Mouse (Mus musculus): Measurements from ENCODE around the gene Bche. TPM values are rescaled to one million over a fixed set of nuclear protein-coding genes. Genes with fewer than 3 reads are reported as not detected.
A peak's percentile ranks its signal among the peaks of the same experiment; 100 is the strongest.

Bche gene
- 3.3 and 4.3 TPM in 2 replicates for polyA plus RNA-seq (2016; fragmentation: Nextera tagmentation; extraction: Ambion mirVana)

DNA sequence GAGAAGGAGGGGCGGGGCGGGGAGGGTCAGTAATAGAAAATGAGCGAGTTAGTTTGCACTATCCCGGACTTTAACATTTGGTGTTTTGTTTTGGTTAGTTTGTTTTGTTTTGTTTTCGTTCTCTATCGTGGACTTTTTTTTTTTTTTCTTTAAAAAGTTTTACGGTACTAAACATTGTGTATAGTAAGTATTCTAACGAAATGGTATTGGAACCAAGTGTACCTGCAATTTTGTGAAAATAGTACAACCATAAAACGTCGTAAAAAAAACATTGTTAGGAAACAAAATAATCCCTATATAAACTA is at the start of gene Bche:
Bche (minus strand) TSS at position 6 of the 305 bp plus-strand sequence.
- H3K4me3 ChIP-seq = peak within 1 kb of the TSS; percentile 36
- H3K4me2 ChIP-seq (replicated peaks) = peak within 1 kb of the TSS; percentile 62
- no peaks in the 10 kb centered on the region for H3K36me3 ChIP-seq
- H3K27ac ChIP-seq = no peak within 1 kb of the TSS
- no peaks in the 10 kb centered on the region for H3K9me3 ChIP-seq (replicated peaks)
- no peaks in the 10 kb centered on the region for H3K27me3 ChIP-seq
- no peaks in the 10 kb centered on the region for H3K4me1 ChIP-seq
- 18% methylated on average over 10 of the region's 10 CpGs for WGBS
- no peak for ATAC-seq (ENCODE audit: low FRiP score)
- H3K9ac ChIP-seq = peak within 1 kb of the TSS; percentile 49

DNA sequence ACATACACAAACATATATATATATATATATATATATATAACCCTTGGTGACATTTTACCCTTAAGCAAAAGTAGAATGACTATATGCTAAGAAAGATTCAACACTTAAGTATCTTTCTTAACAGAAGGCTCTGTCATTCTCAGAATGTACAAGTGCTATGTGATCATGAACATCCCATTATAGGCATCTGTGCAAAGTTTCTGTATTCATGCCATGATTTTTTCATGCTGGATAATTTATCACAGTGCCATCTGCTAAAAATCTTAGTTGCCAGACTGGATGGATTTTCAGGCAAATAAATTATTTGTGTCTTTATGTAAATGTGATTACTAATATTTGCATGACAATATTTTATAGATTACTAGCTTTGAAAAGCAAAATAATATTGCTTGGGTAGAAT is 33.8 kb upstream of the Bche start:
- no peaks in the 10 kb centered on the region for H3K9me3 ChIP-seq (replicated peaks)
- no peak overlapping the region for H3K4me3 ChIP-seq
- ATAC-seq (ENCODE audit: low FRiP score) = no peak
- H3K9ac ChIP-seq = no peak overlapping the region
- H3K27me3 ChIP-seq = no peaks in the 10 kb centered on the region
- no peaks in the 10 kb centered on the region for H3K4me1 ChIP-seq
- no peak overlapping the region for H3K27ac ChIP-seq
- no peak overlapping the region for H3K4me2 ChIP-seq (replicated peaks)
- no peaks in the 10 kb centered on the region for H3K36me3 ChIP-seq

DNA sequence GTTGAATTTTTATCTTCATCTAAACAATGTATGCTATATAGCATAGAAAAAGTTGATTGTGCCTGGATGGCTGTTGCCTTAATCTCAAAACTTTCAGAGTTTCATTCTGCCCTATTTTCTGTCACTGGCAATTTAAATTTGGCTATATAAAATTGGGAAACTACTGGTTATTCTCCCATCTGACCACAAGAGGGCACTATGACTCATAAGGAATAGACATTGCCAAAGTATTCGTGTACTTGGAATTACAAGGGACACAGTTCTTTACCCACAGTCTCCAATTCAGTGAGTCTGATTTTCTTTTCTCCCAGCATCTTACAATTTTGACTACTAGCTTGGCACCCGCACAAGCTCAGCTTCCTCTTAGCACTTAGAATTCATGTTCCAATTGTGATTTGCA is 23.5 kb upstream of the Bche start:
- Histone ChIP-seq H3K36me3 (no peaks in the 10 kb centered on the region), H3K9me3 (replicated peaks) (no peaks in the 10 kb centered on the region), H3K4me1 (no peaks in the 10 kb centered on the region), H3K4me2 (replicated peaks) (no peak overlapping the region), H3K4me3 (no peak overlapping the region), H3K9ac (no peak overlapping the region), H3K27me3 (no peaks in the 10 kb centered on the region), H3K27ac (no peak overlapping the region)
- no peak for ATAC-seq (ENCODE audit: low FRiP score)
- WGBS = 56% methylated on average over 2 of the region's 2 CpGs

DNA sequence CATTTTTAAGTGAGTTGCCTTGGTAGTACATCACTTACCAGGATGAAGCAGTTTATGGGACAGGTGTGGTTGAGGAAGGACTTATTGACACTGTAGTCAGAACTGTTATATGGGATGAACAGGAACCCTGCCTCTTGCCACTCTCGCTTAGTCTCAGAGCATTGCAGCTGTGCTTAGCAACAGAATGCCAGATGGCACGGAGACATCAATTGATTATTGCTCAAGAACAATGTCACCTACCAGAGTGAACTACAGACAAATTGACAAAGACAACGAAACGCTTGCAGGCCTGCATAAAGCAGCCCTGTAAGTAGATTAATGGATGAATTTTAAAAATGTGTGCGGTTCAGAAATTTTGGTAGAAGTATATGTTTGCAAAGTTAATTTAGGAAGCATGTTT is 21.3 kb upstream of the Bche start:
- H3K36me3 ChIP-seq = no peaks in the 10 kb centered on the region
- no peak overlapping the region for H3K4me2 ChIP-seq (replicated peaks)
- no peak for ATAC-seq (ENCODE audit: low FRiP score)
- no peaks in the 10 kb centered on the region for H3K4me1 ChIP-seq
- no peaks in the 10 kb centered on the region for H3K9me3 ChIP-seq (replicated peaks)
- 63% methylated on average over 5 of the region's 5 CpGs for WGBS
- no peak overlapping the region for H3K9ac ChIP-seq
- no peak overlapping the region for H3K27ac ChIP-seq
- no peaks in the 10 kb centered on the region for H3K27me3 ChIP-seq
- H3K4me3 ChIP-seq = no peak overlapping the region

DNA sequence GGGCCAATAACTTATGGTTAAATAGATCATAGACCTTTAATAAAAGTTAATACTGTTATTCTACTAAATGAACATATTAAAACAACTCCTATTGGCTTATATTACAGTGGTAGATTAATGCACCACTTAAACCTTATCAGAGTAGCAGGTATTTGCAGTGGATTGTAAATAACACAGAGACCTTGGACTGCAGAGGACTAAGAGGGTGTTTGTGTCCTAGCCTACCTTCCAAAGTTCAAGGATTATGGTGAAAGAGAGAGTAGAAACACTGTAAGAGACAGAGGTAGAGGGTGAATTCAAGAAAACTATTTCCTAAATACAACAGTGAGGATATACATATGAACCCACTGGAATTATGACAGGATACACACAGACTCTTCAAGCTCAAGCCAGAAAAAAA is 17.5 kb upstream of the Bche start:
- Histone ChIP-seq H3K4me1 (no peaks in the 10 kb centered on the region), H3K27ac (no peak overlapping the region), H3K27me3 (no peaks in the 10 kb centered on the region), H3K4me2 (replicated peaks) (no peak overlapping the region), H3K4me3 (no peak overlapping the region), H3K36me3 (no peaks in the 10 kb centered on the region), H3K9me3 (replicated peaks) (no peaks in the 10 kb centered on the region), H3K9ac (no peak overlapping the region)
- ATAC-seq (ENCODE audit: low FRiP score) = no peak

DNA sequence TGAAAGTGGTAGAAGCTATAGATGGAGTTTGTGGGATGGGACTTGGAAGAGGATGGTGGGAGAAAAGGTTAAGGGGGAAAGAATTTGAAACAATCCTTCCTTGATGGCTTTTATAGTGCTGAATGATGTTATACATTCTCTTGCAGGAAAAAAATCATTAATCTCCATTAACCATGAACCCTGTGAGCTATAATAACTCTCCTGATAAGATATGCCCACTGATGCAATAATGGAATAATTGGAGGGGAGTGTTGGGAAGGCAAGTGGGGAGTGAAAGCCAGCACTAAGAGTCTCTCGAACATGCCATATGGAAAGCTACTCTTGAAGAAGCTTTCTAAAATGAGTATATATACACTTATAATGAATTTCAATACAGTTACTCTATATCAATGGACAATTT is 16.7 kb upstream of the Bche start:
- Histone ChIP-seq H3K4me1 (no peaks in the 10 kb centered on the region), H3K27ac (no peak overlapping the region), H3K36me3 (no peaks in the 10 kb centered on the region), H3K27me3 (no peaks in the 10 kb centered on the region), H3K9ac (no peak overlapping the region), H3K9me3 (replicated peaks) (no peaks in the 10 kb centered on the region), H3K4me2 (replicated peaks) (no peak overlapping the region), H3K4me3 (no peak overlapping the region)
- WGBS = 92% methylated on average over 1 of the region's 1 CpGs
- no peak for ATAC-seq (ENCODE audit: low FRiP score)

DNA sequence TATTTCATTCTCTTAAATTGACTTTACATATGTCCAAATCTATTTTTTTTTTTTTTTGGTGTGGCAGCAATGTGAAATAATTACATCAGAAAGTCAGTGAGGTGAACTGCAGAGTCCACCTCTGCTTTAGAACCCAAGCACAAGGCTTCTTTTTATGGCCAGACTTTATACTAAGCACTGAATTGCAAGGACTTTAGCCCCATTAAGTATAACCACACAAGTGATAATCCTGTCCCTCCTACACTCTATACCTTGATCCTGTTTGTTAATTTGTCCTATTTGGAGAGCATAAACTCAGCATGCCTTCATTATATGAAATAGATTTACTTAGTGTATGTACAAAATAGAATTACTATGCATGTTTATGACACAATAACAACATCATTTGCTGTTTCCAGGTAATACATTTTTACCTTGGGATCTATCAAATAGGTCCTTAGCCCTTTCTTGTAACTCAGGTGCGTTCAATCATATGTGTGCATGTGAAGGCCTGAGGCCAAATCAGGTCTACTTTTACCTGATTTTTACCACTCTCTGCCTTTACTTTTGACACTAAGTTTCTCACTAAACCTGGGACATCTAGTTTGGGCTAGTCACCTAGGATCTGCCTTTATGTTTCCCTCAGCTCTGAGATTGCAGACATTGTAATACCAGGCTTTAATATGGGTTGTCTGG is 9.5 kb upstream of the Bche start:
- no peak overlapping the region for H3K4me2 ChIP-seq (replicated peaks)
- no peaks in the 10 kb centered on the region for H3K27me3 ChIP-seq
- H3K4me3 ChIP-seq = no peak overlapping the region
- H3K27ac ChIP-seq = no peak overlapping the region
- H3K9ac ChIP-seq = no peak overlapping the region
- no peaks in the 10 kb centered on the region for H3K9me3 ChIP-seq (replicated peaks)
- H3K36me3 ChIP-seq = no peaks in the 10 kb centered on the region
- WGBS = 85% methylated on average over 1 of the region's 1 CpGs
- H3K4me1 ChIP-seq = no peaks in the 10 kb centered on the region
- no peak for ATAC-seq (ENCODE audit: low FRiP score)

DNA sequence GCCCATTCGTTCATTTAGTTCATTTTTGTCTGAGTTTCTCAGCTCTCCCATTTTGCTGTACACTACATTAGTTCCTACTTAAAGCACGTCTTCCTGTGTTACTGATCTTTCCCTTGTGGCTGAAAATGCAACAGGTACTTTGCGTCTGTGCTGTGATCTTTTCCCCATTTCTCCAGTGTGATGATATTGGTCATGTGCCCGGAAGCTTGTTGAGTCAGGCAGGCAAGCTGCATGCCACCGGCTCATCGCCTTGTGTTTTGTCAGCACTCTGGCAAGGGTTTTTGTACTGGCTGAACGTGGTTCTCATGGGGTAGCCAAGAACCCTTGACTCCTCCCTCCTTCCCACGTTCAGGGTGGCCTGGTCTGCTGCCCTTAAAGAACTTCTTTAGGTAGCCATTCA is 1.7 kb upstream of the Bche start:
- Histone ChIP-seq H3K27me3 (no peaks in the 10 kb centered on the region), H3K4me2 (replicated peaks) (no peak overlapping the region), H3K36me3 (no peaks in the 10 kb centered on the region), H3K27ac (no peak overlapping the region), H3K4me3 (no peak overlapping the region), H3K9me3 (replicated peaks) (no peaks in the 10 kb centered on the region), H3K9ac (no peak overlapping the region), H3K4me1 (no peaks in the 10 kb centered on the region)
- ATAC-seq (ENCODE audit: low FRiP score) = no peak
- WGBS = 76% methylated on average over 8 of the region's 8 CpGs

DNA sequence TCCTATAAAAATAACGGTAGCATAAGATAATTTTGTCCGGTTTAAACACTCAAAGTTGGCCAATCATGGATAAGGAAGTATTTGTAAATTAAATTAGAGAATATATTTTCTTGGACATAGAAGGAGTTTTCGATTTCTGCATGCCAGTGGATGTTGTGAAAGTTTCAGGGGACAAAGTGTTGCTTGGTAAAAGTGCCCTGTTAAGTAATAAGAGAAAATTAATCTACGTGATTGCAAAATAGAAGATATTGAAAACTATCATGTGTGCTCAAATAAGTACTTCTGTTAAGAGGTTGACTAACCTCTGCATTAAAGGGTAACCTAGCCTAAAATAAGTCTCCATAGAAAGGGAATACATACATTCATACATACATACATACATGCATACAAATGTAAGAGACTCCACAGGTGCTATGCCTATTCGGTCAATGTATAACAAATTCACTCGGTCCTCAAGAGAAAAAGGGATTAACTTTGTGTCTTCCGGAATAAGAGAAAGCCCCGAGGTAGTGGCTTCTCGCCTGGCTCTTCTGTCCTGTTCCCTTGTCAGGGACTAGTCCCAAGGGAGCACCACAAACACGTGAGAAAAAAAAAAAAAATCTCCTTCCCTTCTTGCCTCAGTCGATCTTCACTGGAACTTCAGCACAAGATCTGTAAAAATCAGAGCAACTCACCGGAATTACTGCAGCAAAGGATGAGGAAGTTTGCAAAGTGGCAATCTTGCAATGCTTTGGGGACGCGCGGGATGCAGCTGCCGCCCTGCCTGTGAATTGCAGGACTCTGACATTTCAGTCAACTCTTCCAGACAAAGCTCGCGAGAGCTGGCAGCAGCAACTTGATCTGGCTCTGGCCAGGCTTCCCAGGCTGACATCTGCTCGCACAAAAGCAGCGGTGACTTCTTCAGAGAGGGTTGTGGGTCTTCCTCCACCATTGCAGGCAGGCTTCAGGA is 480 bp downstream of the Bche start:
- H3K27me3 ChIP-seq = no peaks in the 10 kb centered on the region
- WGBS = 20% methylated on average over 20 of the region's 20 CpGs
- no peak overlapping the region for H3K27ac ChIP-seq
- peak overlapping the region; percentile 36 for H3K4me3 ChIP-seq
- no peaks in the 10 kb centered on the region for H3K36me3 ChIP-seq
- no peaks in the 10 kb centered on the region for H3K4me1 ChIP-seq
- ATAC-seq (ENCODE audit: low FRiP score) = peak; percentile 95
- no peaks in the 10 kb centered on the region for H3K9me3 ChIP-seq (replicated peaks)
- H3K4me2 ChIP-seq (replicated peaks) = peak overlapping the region; percentile 62
- H3K9ac ChIP-seq = peak overlapping the region; percentile 49

DNA sequence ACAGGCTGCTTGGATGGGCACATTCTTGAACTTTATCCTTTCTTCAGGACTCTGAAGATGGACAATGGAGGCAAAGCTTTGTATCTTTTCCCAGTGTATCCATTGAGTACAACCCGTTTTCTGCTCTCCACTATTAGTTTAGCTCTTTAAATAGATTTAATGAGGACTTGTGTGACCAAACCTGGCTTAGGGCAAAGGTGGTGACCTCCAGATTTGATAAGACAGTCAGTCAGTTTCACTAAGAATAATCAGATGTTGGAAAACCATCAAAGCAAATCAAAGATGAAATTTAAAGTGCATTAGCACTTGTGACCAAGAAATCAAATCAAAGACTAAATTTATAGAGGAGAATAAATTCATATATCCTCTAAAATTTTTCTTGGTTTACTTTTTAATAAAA is 1.7 kb downstream of the Bche start:
- Histone ChIP-seq H3K27me3 (no peaks in the 10 kb centered on the region), H3K4me2 (replicated peaks) (no peak overlapping the region), H3K27ac (no peak overlapping the region), H3K36me3 (no peaks in the 10 kb centered on the region), H3K4me3 (no peak overlapping the region), H3K9me3 (replicated peaks) (no peaks in the 10 kb centered on the region), H3K9ac (no peak overlapping the region), H3K4me1 (no peaks in the 10 kb centered on the region)
- WGBS = 44% methylated on average over 1 of the region's 1 CpGs
- no peak for ATAC-seq (ENCODE audit: low FRiP score)

DNA sequence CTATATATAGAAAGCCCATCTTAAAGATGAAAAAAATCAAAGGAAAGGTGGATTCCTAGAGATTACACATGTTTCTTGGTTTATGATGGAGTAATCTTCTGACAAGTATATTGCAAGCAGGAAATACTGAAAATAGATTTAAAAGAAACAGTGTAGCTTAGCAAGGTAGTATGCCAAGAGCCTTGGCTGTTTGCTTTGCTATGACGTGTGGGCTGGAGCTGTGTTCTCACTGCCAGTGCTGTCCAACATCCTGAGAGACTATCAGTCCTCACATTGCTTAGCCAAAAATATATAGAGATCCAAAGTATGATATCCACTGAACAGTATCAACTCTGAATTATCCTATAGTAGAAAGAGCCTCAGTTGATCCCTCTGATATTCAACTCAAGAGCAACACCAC is 9.3 kb downstream of the Bche start:
- ATAC-seq (ENCODE audit: low FRiP score) = no peak
- Histone ChIP-seq H3K27me3 (no peaks in the 10 kb centered on the region), H3K9ac (no peak overlapping the region), H3K4me3 (no peak overlapping the region), H3K27ac (no peak overlapping the region), H3K4me1 (no peaks in the 10 kb centered on the region), H3K9me3 (replicated peaks) (no peaks in the 10 kb centered on the region), H3K4me2 (replicated peaks) (no peak overlapping the region), H3K36me3 (no peaks in the 10 kb centered on the region)
- WGBS = 80% methylated on average over 1 of the region's 1 CpGs

DNA sequence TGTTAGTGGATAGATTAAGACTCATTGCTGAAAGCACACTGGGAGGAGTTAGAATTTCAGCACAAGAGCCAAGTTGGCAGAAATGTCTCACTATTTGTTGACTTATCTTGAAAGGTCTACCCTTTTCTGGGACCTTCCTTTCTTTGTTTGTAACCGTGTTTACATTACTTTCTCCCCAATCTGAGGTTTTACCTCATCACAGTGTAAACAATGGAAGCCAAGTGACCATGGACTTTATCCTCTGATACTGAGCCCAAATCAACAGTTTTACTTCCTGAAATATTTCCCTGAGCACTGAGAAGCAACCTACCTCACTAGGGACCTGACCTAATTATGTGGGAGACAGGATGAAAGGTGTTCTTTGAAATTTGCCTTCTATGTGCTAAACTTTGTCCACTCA is 34.9 kb downstream of the Bche start:
- Histone ChIP-seq H3K27ac (no peak overlapping the region), H3K4me2 (replicated peaks) (no peak overlapping the region), H3K4me1 (no peaks in the 10 kb centered on the region), H3K36me3 (no peaks in the 10 kb centered on the region), H3K9me3 (replicated peaks) (no peaks in the 10 kb centered on the region), H3K4me3 (no peak overlapping the region), H3K27me3 (no peaks in the 10 kb centered on the region), H3K9ac (no peak overlapping the region)
- WGBS = 68% methylated on average over 1 of the region's 1 CpGs
- no peak for ATAC-seq (ENCODE audit: low FRiP score)

DNA sequence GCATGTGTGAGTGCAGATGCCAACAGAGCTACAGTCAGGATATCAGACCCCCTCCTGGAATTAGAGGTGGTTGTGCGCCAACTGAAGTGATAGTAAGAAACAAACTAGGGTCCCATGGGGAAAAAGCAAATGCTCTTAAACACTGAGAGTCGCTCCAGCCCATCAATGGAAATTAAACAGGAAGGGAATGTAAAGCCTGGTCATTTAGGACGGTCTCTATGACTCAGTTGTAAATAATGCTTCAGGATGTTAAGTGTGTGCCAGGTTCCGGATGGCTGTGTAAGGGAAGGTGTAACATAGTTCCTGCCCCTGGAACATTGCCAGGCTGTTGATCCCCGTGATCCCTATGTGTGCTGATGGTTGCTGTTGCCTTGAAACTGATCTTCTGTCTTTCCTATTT is 40.0 kb downstream of the Bche start:
- 89% methylated on average over 5 of the region's 5 CpGs for WGBS
- no peaks in the 10 kb centered on the region for H3K4me1 ChIP-seq
- no peak overlapping the region for H3K4me2 ChIP-seq (replicated peaks)
- no peaks in the 10 kb centered on the region for H3K27me3 ChIP-seq
- no peaks in the 10 kb centered on the region for H3K9me3 ChIP-seq (replicated peaks)
- ATAC-seq (ENCODE audit: low FRiP score) = no peak
- H3K9ac ChIP-seq = no peak overlapping the region
- H3K36me3 ChIP-seq = no peaks in the 10 kb centered on the region
- H3K4me3 ChIP-seq = no peak overlapping the region
- H3K27ac ChIP-seq = no peak overlapping the region

Measured in hindbrain, embryonic 12.5 days (tissue).